Mouse (Mus musculus): ENCODE measurements around the gene Actl6a.
"Not testable (repeated sequence)": the region's sequence is repeated elsewhere in the genome, so short reads cannot be mapped to it uniquely, and the experiment has no call there.

Actl6a gene

DNA sequence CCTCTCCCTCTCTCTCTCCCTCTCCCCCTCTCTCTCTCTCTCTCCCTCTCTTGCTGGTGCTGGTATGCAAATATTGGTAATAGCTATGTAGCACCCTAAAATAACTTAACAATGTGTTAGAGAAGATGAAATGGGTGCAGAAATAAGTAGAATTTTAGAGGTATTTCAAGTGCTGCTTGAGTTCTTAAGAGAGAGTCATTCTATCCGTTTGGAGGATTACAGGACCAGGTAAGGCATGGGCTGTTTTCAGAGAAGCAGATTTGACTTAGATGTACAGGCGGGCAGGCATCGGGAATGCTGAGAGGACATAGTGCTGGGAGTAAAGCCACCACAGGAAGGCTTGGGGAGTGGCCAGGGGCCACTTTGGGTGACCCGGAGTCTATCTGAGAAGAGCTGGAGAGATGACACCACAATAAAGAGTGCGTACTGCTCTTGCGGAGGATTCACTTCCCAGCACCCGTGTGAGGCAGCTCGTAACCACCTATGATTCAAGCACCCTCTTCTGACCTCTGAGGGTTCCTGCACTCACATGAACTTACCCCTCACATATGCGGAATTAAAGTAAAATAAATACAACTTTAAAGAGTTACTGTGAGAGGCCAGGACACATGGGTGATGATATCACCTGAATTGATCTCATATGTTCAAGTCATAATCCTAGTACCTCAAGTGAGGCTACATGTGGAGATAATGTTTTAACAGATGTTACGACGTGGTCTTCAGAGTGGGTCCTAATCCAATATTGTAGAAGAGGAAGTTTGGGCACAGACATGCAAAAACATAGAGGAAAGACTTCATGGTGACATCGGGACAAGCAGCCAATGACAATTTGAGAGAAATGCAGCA, 11.1 kb upstream of the Actl6a start:
- DNase-seq (ENCODE audit: low spot score) = no peak

DNA sequence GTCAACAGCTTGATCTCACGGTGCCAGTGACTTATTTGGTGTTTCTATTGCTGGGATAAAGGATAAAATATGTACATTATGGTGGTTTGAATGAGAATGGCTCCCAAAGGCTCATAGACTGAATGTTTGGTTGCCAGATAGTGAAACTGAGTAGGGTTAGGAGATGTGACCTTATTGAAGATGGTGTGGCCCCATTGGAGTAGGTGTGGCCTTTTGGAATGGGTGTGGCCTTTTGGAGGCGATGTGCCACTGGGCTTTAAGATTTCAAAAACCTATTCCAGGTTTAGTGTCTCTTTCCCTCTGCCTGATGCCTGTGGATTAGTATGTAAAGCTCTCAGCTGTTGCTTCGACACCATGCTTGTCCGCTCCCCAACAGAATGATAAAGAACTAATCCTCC, 10.5 kb upstream of the Actl6a start:
- DNase-seq (ENCODE audit: low spot score) = no peak

DNA sequence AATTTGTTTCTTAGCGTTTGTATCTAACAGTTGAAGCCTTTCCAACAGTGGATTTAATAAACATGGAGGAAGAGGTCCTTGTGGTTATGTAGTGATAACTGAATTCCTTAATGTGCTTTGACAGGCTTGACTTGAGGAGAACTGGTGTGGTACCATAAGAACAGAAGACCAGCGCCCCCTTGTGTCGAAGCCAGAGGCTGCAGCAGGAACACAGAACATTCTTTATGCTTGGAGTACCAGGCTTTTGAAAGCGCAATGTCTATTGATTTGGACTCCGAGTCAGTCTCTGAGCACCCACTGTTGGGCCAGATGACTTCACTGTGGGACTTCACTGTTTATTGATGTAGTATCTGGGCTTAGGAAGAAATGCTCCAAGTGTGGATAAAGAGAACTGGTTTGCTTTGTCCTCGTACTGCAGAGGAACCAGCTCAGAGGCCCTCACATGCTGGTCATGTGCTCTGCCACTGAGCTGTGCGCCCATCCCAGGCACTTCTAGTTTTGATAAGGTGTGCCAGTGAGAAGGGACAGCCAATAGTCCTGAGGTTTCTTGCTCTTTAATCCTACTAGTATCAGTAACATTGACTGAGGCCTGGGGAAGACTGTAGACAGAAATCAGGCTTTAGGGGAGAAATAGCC, 7.8 kb upstream of the Actl6a start:
- peak; percentile 93 for DNase-seq (ENCODE audit: low spot score)

DNA sequence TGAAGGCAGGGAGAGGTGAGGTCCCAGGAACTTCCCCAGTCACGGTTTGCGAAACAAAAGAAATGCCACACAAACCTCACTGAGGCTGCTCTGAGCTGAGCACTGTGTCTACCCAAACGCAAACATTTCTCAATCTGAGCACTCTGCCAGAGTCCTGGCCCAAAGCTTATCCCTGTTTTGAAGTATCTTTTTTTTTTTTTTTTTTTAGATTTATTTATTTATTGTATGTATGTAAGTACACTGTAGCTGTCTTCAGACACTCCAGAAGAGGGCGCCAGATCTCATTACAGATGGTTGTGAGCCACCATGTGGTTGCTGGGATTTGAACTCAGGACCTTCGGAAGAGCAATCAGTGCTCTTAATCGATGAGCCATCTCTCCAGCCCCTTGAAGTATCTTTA, 2.1 kb upstream of the Actl6a start:
- not testable (repeated sequence) for DNase-seq (ENCODE audit: low spot score)

DNA sequence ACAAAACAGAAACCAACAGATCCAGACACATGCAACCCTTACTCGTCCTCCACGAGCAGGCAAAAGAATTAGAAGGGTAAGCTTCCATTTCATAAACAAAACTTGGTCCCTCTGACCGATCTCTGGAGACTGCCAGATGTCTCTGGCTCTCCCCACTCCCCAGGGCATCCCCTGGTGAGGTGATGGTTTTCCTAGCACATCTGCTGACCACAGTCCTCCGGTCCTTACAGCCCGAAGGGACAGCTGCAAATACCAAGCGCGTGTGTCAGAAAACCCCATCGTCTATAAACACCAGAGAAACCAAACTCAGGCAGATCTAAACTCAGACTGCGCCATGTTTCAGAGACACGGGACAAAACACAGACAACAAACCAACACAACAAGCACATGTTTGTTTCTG, 1.5 kb upstream of the Actl6a start:
- not testable (repeated sequence) for DNase-seq (ENCODE audit: low spot score)

DNA sequence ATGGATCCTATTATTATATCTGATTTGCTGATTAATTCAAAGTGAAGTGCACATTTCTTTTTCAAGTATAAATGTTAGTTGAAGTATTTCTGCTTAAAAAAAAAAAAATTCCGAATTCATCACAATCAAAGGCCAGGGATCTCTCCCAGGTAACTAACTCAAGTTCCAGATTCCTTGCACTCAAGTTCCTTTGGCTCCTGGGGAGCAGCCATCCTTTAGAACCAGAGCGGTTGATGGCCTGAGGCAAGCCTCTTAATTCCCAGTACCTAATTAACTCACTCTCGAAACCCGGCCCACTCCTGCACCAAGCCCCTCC, 1.9 kb downstream of the Actl6a start:
- no peak for DNase-seq (ENCODE audit: low spot score)

DNA sequence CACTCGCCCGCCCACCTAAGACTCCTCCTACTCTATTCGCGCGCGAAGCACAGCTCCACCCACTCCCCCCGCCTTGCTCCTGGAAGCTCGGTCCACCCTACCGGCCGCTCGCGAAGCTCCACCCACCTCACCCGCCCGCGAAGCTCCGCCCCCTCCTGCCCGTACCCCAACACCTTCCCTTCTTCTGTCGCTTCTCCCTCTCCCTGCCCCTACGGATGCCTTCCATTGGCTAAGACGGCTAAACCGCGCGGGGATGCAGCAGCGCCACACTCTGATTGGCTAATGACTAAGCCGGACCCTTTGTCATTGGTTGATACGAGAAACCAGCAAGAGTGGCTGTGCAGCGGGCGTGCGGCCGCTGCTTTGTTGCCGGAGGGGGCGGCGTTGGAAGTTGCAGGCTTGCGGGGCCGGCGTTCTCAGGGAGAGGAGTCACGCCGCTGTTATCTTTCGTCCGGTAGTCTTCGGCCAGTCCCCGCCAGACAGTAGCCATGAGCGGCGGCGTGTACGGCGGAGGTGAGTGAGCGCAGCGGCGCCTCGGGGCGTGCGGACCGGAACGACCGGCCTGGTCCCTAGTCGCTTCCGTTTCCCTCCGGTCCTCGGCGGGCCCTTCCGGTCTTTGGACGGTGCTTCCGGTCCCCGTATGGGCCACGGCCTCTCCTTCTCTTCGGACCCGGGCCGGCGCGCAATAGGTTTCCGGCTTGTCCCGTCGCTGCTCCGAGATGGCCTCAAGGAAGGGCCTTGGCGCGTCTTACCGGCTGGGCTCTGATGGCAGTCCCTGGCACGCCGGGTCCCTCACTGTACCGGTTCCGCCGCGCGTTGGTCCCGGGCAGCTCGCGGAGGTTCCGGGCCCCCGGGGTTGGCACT, 2.5 kb downstream of the Actl6a start:
- DNase-seq (ENCODE audit: low spot score) = peak; percentile 98

DNA sequence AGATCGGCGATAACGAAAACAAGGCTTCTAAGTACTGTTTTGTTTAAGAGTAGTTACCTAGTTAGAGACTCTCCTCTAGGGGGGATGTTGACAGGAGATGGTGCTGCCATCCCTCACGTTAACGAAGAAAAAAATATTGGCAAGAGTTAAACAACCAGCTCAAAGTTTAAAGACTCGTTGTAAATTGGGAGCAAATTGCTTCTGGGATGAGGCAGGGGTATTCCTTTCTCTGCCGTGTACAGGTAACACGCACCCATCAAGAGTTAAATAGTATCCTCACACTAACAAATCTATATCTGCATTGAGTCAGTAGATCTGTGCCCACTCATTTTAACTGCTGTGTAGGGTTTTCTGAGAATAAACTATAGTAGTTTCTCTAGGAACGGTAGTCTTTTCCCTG, 3.3 kb downstream of the Actl6a start:
- no peak for DNase-seq (ENCODE audit: low spot score)

DNA sequence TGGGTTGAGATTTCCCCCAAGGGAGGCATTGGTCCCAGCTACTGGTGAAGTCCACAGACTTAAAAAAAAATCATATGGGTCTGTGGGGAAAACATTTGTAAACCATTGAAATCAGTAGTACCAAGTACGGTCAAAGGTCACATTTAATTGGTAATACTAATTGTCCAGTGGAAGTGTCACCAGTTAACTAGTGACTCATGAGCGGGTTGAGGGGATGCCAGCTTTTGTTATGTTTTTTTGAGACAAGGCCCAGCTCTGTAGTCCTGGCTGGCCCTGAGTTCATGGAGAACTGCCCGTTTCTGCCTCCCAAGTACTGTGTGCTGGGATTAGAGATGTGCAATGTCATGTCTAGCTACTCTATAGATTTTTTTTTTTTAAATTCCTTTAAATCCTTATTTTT, 7.6 kb downstream of the Actl6a start:
- DNase-seq (ENCODE audit: low spot score) = no peak

DNA sequence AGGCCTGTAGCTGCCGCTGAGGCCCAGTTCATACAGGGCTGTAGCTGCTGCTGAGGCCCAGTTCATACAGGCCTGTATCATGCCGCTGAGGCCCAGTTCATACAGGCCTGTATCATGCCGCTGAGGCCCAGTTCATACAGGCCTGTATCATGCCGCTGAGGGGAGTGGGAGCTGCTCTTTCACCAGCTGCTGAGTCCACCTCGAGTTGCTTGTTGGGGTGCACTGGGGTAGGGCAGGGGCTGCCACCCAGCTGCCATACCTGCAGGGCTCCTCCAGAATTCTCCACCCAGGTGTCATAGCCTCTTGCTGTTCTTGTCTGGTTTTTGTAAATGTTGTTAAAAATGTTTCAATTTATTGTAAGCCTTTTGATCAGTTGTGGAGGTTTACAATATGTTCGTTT, 11.3 kb downstream of the Actl6a start:
- not testable (repeated sequence) for DNase-seq (ENCODE audit: low spot score)

DNA sequence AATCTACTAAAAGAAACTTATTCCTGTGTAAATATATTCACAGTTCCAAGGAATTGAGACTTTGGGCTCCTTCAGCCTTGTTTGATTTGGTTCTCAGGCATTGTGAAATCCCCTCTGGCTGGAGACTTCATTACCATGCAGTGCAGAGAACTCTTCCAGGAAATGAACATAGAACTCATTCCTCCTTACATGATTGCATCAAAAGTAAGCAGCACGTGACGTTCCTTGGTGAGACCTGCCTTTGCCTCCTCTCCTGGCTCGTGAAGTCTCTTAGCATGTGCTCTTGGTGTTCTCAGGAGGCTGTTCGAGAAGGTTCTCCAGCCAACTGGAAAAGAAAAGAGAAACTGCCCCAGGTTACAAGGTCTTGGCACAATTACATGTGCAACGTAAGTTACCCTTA, 12.2 kb downstream of the Actl6a start:
- DNase-seq (ENCODE audit: low spot score) = no peak

DNA sequence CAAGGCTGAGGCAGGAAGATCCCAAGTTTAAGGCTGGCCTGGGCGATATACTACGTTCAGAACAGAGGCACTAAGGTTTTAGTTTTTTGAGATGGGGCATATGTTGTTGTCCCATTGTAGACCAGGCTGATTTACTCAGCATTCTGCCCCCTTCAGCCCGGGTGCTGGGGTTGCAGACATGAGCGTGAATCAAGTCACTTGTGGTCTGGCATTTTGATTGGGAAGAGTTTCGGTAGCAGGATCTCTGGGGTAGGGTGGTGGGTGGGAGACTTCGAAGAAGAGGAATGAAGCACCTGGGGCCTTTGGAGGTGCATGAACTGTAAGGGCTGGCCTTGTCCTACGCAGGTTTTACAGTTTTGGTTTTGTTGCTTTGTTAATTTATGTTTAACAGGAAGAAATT, 18.1 kb downstream of the Actl6a start:
- DNase-seq (ENCODE audit: low spot score) = no peak

DNA sequence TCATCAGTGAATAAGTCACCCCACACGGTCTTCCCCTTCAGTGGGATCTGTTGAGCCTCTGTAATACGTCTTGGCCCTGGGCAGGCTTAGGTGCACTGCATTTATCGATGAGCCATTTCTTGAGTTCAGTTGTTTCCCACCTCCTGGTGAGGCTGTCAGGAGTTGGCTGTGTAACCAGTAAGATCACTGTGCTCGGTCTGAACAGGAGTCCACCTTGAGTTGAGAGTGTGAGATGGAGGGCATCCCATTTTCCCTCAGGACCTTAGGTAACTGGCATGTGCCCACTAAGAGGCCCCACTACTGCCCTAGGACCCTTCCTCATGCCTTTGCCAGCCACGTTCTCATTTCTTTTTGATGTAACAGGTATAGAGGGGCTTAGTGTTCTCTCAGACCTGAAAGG, 19.9 kb downstream of the Actl6a start:
- DNase-seq (ENCODE audit: low spot score) = no peak

DNA sequence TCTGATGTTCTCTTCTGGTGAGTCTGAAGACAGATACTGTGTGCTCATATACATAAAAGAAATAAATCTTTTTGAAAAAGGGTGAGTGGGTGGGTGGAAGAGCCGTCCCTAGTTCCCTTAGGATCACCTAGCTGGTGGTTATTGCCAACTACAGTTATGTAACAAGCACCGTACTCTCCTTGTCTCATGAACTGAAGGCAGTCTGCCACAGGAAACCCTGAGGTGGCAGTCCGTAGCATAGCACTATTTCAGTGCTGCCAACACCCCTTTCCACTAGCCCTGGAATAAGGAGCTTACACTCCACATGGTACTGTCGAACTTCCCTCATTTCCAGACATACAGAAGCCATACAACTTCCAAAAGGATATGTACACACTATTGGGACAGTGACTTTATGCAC, 21.8 kb downstream of the Actl6a start:
- no peak for DNase-seq (ENCODE audit: low spot score)

DNA sequence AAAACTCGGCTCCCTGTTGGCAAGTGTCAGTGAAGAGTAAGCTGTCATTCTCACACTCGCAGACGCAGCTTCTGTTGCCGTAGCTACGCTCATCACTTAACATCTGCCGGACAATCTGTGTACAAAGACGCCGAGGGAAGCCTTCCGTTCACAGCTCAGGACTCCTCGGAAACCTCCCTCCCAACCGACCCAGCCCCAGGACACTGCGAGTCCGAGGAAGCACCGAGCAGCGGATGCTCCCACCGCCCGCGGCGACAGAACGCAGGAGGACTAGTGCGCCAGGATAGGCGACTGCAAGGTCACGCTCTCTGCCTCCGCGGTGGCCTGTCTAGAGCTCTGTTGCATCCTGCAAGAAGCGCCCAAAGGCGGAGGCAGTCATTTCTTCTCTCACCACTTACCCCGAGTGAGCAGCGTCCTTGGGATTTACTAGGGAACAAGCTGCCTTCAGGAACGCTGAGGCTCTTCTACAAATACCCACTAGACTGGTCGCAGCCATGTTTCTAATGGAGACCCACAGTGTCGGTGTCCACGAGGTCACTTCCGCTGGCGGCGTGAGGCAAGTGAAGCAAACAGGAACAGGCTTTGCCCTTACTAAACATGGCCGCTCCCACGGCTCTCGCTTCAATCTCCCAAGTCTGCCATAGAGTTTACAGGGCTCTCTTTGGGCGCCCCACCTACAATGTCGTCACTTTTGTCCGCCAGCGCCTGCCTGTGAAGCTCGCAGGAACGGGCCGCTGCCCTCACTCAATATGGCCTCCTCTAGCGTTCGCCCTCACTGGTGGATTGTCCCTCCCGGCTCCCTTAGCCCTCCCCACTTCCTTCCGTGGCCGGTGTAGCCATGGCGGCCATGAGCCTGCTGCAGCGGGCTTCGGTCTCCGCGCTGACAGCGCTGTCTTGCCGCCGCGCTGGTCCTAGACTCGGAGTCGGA, 30.4 kb downstream of the Actl6a start, which contains the start of gene Ndufb5:
Gene Ndufb5, plus strand, starts transcription at position 747 of the 928 bp plus-strand sequence.
- peak; percentile 100 for DNase-seq (ENCODE audit: low spot score)

DNA sequence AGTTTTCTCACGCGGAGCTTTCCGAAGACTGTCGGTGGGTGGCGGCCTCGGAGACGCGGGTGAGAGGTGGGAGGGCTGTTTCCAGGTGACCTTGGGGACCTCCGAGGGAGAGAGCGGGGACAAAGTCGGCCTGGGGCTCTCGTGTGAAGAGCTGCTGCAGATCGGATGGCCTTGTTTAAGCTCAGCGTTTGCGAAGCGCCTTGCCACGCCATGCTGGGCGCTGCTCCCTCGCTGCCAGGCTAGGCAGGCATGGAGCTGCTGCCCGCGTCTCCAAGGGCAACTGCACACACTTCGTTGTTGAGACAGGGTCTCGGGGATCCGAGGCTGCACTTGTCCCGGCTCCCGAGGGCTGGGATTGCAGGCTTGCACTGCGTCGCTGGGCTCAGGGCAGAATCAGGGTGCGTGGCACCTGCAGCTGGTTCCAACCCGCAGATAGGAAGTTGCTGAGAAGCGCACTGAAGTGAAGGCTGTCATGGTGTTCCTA, 31.1 kb downstream of the Actl6a start, which contains the start of gene Mrpl47:
Gene Mrpl47, minus strand, starts transcription at position 434 of the 484 bp plus-strand sequence.
- DNase-seq (ENCODE audit: low spot score) = no peak

DNA sequence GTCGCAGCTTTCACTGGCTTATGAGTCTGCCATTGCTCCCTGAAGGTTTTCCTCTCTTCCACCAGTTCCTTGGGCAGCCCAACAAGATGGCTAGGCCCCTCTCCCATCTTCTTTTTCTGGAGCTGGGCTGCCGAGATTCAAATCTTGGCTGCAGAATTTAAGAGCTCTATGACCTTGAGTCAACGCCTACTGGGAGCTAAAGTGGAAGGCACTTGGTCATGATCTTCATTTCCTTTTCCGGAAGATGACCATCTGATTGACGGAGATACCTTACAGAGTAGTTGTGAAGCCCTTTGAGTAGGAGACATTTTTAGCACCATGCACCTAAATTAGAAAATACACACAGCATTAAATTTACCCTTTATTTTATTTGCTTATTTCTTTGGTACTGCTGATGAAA, 32.5 kb downstream of the Actl6a start:
- no peak for DNase-seq (ENCODE audit: low spot score)

DNA sequence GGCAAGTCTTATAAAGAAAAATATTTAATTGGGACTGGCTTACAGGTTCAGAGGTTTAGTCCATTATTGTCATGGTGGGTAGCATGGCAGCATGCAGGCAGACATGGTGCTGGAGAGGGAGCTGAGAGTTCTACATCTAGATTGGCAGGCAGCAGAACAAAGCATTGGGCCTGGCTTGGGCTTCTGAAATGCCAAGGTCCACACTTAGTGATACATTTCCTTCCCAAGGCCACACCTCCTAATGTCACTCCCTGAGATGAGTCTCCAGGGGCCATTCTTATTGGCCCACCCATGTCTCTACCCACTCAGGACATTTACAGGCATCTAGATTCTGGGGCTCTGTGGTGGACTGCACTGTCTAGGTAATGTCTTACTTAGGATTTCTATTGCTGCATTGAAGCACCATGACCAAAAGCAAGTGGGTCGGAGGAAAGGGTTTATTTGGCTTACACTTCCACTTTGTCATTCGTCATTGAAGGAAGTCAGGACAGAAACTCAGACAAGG, 36.2 kb downstream of the Actl6a start:
- no peak for DNase-seq (ENCODE audit: low spot score)

DNA sequence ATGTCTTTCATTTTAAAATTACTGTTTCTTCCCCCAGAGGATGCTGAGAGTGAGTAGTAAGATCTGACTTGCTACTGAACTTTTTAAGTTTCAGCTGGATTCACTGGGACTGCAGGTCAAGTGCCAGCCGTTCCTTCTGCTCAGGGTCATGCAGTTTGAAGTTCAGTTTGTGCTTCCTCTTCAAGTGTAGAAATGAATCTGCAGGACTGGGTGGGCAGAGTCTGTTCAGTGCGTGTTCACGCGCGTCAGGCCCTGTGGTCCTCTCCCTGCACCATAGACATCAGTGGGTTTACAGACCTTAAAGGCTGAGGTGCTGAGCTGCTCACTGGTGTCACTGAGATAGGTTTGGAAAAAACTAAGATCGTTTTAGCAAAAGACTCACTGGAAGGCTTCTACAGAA, 38.9 kb downstream of the Actl6a start:
- no peak for DNase-seq (ENCODE audit: low spot score)

DNA sequence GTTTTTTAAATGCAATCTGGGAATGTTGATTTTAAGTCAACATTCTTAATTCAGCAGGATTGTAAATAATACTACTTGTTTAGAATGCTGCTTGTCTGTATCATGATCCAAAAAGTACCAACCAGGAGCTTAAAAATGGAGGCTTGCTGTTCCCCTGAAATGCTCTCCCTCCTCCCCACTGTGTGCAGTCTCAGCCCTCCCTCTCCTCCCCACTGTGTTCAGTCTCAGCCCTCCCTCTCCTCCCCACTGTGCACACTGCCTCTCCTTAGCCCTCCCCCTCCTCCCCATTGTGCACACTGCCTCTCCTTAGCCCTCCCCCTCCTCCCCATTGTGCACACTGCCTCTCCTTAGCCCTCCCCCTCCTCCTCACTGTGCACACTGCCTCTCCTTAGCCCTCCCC, 39.3 kb downstream of the Actl6a start:
- DNase-seq (ENCODE audit: low spot score) = not testable (repeated sequence)

DNA sequence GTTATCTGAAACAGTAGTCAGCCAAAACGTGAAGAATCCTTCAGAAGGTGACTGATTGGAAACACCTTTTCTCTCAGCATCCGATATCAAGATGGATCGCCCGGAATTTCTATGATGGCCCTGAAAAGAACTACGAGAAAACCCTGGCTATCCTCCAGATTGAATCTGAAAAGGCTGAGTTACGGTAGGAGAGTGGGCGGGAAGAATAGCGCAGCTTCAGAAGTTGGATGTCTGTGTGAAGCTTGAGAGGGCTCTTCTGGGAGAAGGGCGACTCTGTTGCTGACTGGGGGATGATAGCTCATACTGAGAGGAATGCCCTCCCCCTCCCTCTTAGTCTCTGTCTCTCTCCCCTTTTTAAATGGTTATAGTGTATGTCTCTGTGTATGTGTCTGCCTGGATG, 42.3 kb downstream of the Actl6a start:
- no peak for DNase-seq (ENCODE audit: low spot score)
